Mouse (Mus musculus) liver, adult 2 months (tissue): ENCODE data around the gene Pard6a. TPM values are rescaled to one million over a fixed set of nuclear protein-coding genes. Genes with fewer than 3 reads are reported as not detected.

Source experiments
- DNase-seq: peaks from one replicate; pipeline ENCODE4 v3.0.0-alpha.2; 2011; ENCODE audit warnings: low read depth, low spot score; ENCODE audit errors: extremely low read depth
- H3K27ac ChIP-seq: fragments of 200-500 bp; replicated peaks from 2 replicates; pipeline ENCODE4 v1.5.1; 2012; ENCODE audit warnings: low read depth, mild to moderate bottlenecking, control low read depth, inconsistent platforms, low read length; ENCODE audit not compliant: insufficient read depth
- H3K27me3 ChIP-seq: fragments of 200-500 bp; 2 replicates; pipeline ENCODE4 v1.6.1; 2012; ENCODE audit warnings: mild to moderate bottlenecking, moderate library complexity, low read length, inconsistent platforms; ENCODE audit not compliant: control insufficient read depth, insufficient read depth
- H3K36me3 ChIP-seq: fragments of 200-500 bp; 2 replicates; pipeline ENCODE4 v1.6.1; 2012; ENCODE audit warnings: low read length, inconsistent platforms; ENCODE audit not compliant: control insufficient read depth, insufficient read depth
- H3K4me1 ChIP-seq: fragments of 200-500 bp; 2 replicates; pipeline ENCODE4 v1.6.1; 2011; ENCODE audit warnings: low read length; ENCODE audit not compliant: control insufficient read depth, insufficient read depth
- H3K4me3 ChIP-seq: fragments of 200-500 bp; 2 replicates; pipeline ENCODE4 v1.5.1; 2011; ENCODE audit warnings: low read depth, mild to moderate bottlenecking, control low read depth, low read length, moderate library complexity; ENCODE audit not compliant: insufficient read depth
- H3K79me2 ChIP-seq: fragments of 200-500 bp; 2 replicates; pipeline ENCODE4 v1.6.1; 2012; ENCODE audit warnings: inconsistent platforms, mild to moderate bottlenecking, low read length, moderate library complexity; ENCODE audit not compliant: control insufficient read depth, insufficient read depth
- H3K9ac ChIP-seq: fragments of 200-500 bp; 2 replicates; pipeline ENCODE4 v1.6.1; 2012; ENCODE audit warnings: low read depth, mild to moderate bottlenecking, control low read depth, inconsistent platforms, low read length
- CTCF ChIP-seq: fragments of 200-500 bp; IDR thresholded peaks from 2 replicates; pipeline ENCODE4 v1.5.1; 2011; ENCODE audit warnings: low read depth, low read length, control low read depth
- POLR2A ChIP-seq: fragments of 200-500 bp; IDR thresholded peaks from 2 replicates; pipeline ENCODE4 v1.6.1; 2011; ENCODE audit warnings: low read length, control low read depth; ENCODE audit not compliant: insufficient read depth; ENCODE audit errors: extremely low read depth
- WGBS: fragments of 180-500 bp; shearing (Covaris S2); methylation state at CpG from one replicate; pipeline ENCODE4 v1.1.7; 2018; 5-methylcytosine and 5-hydroxymethylcytosine counted together
- polyA plus RNA-seq: library from polyadenylated mRNA; depleted of rRNA; stranded (reverse); fragments of >200 nt; gene quantifications from 2 replicates; pipeline ENCODE4 v1.2.3, GENCODE M21; 2012
- total RNA-seq: library from RNA; depleted of rRNA; stranded (reverse); fragments of >200 nt; gene quantifications from 2 replicates; pipeline ENCODE4 v1.2.3, GENCODE M21; 2014

The Pard6a gene
- total and polyA plus RNA-seq, 2 experiments: 4.1 to 8.6 TPM

- no peaks in the 10 kb centered on the region for H3K36me3 ChIP-seq
- TF ChIP-seq CTCF (no peak), POLR2A (no peak)
- DNase-seq: no peak
- peaks cover 5% of the 10 kb centered on the region for H3K27me3 ChIP-seq
- WGBS: 92% methylated on average over 11 of the region's 11 CpGs
- no peaks in the 10 kb centered on the region for H3K79me2 ChIP-seq
- no peak overlapping the region for H3K4me3 ChIP-seq
- H3K4me1 ChIP-seq: peaks cover 1% of the 10 kb centered on the region
- no peak overlapping the region for H3K9ac ChIP-seq
- H3K27ac ChIP-seq: no peak overlapping the region
Observed at GRCm38 (mm10) chr8:105692449-105693182, 8.3 kb upstream of the Pard6a start.

DNA sequence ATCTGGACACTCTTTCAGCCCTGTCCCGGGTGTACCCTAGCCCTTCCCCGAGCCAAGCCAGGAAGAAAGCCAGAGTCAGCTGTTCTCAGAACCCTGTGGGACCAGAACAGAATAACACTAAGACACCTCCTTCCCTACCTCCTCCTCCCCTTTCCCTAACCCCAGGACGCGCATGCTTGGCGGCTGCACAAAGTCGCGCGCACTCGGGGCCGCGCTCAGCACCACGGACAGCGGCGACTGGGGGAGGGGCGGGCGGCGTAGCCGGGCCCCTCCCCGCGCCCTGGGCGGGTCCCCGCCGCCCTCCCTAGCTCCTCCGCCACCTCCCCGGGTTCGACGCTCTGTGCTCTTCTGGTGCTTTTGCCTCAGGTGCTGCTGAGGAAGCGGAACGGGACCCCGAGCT, 7.3 kb upstream of the Pard6a start:
- Histone ChIP-seq H3K27me3 (peaks cover 5% of the 10 kb centered on the region), H3K79me2 (no peaks in the 10 kb centered on the region), H3K9ac (no peak overlapping the region), H3K4me3 (peak overlapping the region; percentile 52), H3K4me1 (peaks cover 1% of the 10 kb centered on the region), H3K27ac (no peak overlapping the region), H3K36me3 (no peaks in the 10 kb centered on the region)
- WGBS: 10% methylated on average over 30 of the region's 30 CpGs
- no peak for DNase-seq
- no peak for TF ChIP-seq POLR2A
- no peak for TF ChIP-seq CTCF

DNA sequence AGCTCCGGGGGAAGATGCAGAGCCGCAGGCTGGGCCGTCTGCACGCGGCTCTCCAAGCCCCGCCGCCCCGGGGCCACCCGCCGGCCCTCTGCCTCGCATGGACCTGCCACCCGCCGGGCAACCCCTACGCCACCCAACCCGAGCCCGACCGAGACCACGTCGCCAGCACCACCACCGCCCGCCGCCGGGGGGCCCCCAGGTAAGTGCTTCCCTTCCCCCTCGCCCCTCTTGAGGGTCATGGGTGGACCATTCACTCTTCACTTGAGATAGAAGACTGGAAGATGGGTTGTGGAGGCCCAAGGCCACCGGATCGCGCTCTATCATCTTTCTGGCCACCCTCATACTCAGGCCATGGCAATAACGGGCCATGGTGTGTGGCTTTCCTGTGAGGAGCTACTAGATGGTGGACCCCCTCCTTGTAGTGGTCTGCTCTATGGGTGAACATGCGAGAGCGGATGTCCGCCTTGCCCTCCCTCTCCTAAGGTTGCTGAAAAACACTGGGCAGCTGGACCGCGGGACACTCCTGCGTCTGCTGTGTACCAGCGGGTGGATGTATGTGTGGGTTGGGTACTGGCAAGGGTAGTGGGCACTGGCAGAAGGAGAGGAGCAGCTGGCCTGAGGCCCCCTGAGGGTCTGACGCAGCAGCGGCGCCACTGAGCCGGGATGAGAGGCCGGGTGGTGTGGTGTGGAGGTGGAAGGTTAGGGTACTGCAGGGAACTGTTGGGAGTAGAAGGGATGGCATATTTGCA, 6.7 kb upstream of the Pard6a start:
- no peak for DNase-seq
- no peak overlapping the region for H3K9ac ChIP-seq
- H3K4me1 ChIP-seq: peaks cover 1% of the 10 kb centered on the region
- peak overlapping the region; percentile 52 for H3K4me3 ChIP-seq
- TF ChIP-seq CTCF: no peak
- no peak for TF ChIP-seq POLR2A
- H3K79me2 ChIP-seq: no peaks in the 10 kb centered on the region
- H3K36me3 ChIP-seq: no peaks in the 10 kb centered on the region
- H3K27me3 ChIP-seq: peaks cover 5% of the 10 kb centered on the region
- 17% methylated on average over 38 of the region's 40 CpGs for WGBS
- no peak overlapping the region for H3K27ac ChIP-seq

- WGBS: 79% methylated on average over 30 of the region's 30 CpGs
- TF ChIP-seq POLR2A (no peak), CTCF (no peak)
- Histone ChIP-seq H3K9ac (no peak overlapping the region), H3K79me2 (no peaks in the 10 kb centered on the region), H3K4me1 (peaks cover 1% of the 10 kb centered on the region), H3K36me3 (no peaks in the 10 kb centered on the region), H3K4me3 (no peak overlapping the region), H3K27me3 (peaks cover 5% of the 10 kb centered on the region), H3K27ac (no peak overlapping the region)
- DNase-seq: no peak
Observed at GRCm38 (mm10) chr8:105695080-105695780, 5.7 kb upstream of the Pard6a start.

GRCm38 (mm10) chr8:105697196-105697780, 3.7 kb upstream of the Pard6a start:
- DNase-seq: no peak
- H3K36me3 ChIP-seq: no peaks in the 10 kb centered on the region
- H3K4me1 ChIP-seq: peaks cover 6% of the 10 kb centered on the region
- no peak for TF ChIP-seq POLR2A
- no peak for TF ChIP-seq CTCF
- H3K79me2 ChIP-seq: no peaks in the 10 kb centered on the region
- peaks cover 5% of the 10 kb centered on the region for H3K27me3 ChIP-seq
- WGBS: 91% methylated on average over 17 of the region's 17 CpGs
- H3K4me3 ChIP-seq: no peak overlapping the region
- H3K27ac ChIP-seq: no peak overlapping the region
- H3K9ac ChIP-seq: no peak overlapping the region
